Mouse (Mus musculus): ENCODE measurements around the gene Gpr55.

GRCm38 (mm10) chr1:85922127-85922864, 38.5 kb downstream of the Gpr55 start:
- no peak for TF ChIP-seq CTCF (conservative IDR thresholded peaks at IDR 0.05; ENCODE audit: low read length)
- no peak for TF ChIP-seq NANOG (IDR thresholded peaks at IDR 0.05; ENCODE audit: borderline replicate concordance, low read length)
- TF ChIP-seq POU5F1 (IDR thresholded peaks at IDR 0.05; ENCODE audit: borderline replicate concordance, low read length), result no peak

All from E14TG2a.4 (cell line).